Mouse (Mus musculus): ENCODE data around the gene Nrxn2.

DNA sequence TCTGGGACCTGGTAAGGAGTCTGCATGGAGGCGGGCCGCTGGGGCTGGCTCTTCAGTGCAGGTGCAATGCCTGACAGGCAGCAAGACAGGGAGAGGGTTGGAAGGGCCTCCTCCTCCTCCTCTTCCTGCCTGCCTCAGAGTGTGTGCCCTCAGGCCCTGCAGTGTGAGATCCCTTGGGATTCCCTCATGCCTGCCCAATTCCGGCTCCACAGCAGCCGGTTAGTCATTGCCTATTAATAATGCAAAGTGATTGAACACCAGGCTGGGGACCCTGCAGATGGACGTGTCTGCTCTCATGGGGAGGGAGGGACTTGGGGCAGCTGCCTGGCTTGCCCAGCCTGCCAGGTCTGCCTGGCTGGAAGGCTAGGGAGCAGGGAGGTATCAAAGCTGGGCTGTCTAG lies 46.6 kb downstream of the Nrxn2 start:
- no peak for TF ChIP-seq POLR2A (IDR thresholded peaks at IDR 0.05; ENCODE audit: insufficient read depth, low read length)
- TF ChIP-seq CTCF (IDR thresholded peaks at IDR 0.05; ENCODE audit: low read depth, low read length): no peak
- no peak for TF ChIP-seq EP300 (IDR thresholded peaks at IDR 0.05; ENCODE audit: insufficient read depth, low read depth, low read length)

Data from ES-Bruce4 (cell line).